Mouse (Mus musculus): Measurements from ENCODE around the gene Slc35e2. TPM values are rescaled to one million over a fixed set of nuclear protein-coding genes. Genes with fewer than 3 reads are reported as not detected.
"Not testable (repeated sequence)": the region's sequence is repeated elsewhere in the genome, so short reads cannot be mapped to it uniquely, and the experiment has no call there.

The Slc35e2 gene
- total RNA-seq, 2 experiments from 2014 or later = 3.7 TPM

GRCm38 (mm10) chr4:155669598-155670075 lies 68.4 kb downstream of the Slc35e2 start:
- no peak for DNase-seq

GRCm38 (mm10) chr4:155670236-155670635 lies 69.0 kb downstream of the Slc35e2 start:
- not testable (repeated sequence) for DNase-seq

GRCm38 (mm10) chr4:155672082-155672481 lies 70.9 kb downstream of the Slc35e2 start:
- no peak for DNase-seq

Other genes starting within 250 kb of the Slc35e2 start
- gene Prkcz, start 240.1 kb upstream of the Slc35e2 start, total RNA-seq (2021) = 1 to 10 TPM; 1.5 to 3.8 TPM
- 1 to 10 TPM in 1 of 2 experiments, under 1 TPM in 1; 0.56 to 1.3 TPM for gene Gabrd, start 203.3 kb upstream of the Slc35e2 start, total RNA-seq (2021)
- under 1 TPM; 0.77 to 0.94 TPM for gene Cfap74, start 192.2 kb upstream of the Slc35e2 start, total RNA-seq (2021)
- gene Tmem52, start 132.3 kb upstream of the Slc35e2 start, total RNA-seq (2021) = 100 to 1,000 TPM; 262 to 263 TPM
- 10 to 100 TPM; 59.1 to 72.0 TPM for gene Gnb1, start 110.1 kb upstream of the Slc35e2 start, total RNA-seq (2021)
- 10 to 100 TPM; 17.3 to 19.2 TPM for gene Nadk, start 39.0 kb upstream of the Slc35e2 start, total RNA-seq (2021)
- gene Cdk11b, start 23.4 kb downstream of the Slc35e2 start, total RNA-seq (2021) = 10 to 100 TPM; 25.9 to 26.1 TPM
- gene Gm10563, start 44.0 kb downstream of the Slc35e2 start, total RNA-seq (2021) = not detected
- gene Mmp23, start 52.0 kb downstream of the Slc35e2 start, total RNA-seq (2021) = 1 to 10 TPM; 3.0 to 5.0 TPM
- gene Mib2, start 67.8 kb downstream of the Slc35e2 start, total RNA-seq (2021) = 10 to 100 TPM; 14.4 to 14.5 TPM
- gene Fndc10, start 92.9 kb downstream of the Slc35e2 start, total RNA-seq (2021) = 1 to 10 TPM; 1.5 to 1.7 TPM
- 10 to 100 TPM; 32.4 to 36.3 TPM for gene Ssu72, start 103.4 kb downstream of the Slc35e2 start, total RNA-seq (2021)
- gene Tmem240, start 133.4 kb downstream of the Slc35e2 start, total RNA-seq (2021) = under 1 TPM; 0.26 to 0.27 TPM
- gene Atad3a, start 159.7 kb downstream of the Slc35e2 start, total RNA-seq (2021) = 10 to 100 TPM; 26.3 to 31.4 TPM
- gene Vwa1, start 173.3 kb downstream of the Slc35e2 start, total RNA-seq (2021) = 1 to 10 TPM; 5.0 to 5.4 TPM
- gene Tmem88b, start 184.5 kb downstream of the Slc35e2 start, total RNA-seq (2021) = under 1 TPM; 0.88 to 0.92 TPM
- gene Ankrd65, start 189.0 kb downstream of the Slc35e2 start, total RNA-seq (2021) = not detected
- gene Mrpl20, start 201.5 kb downstream of the Slc35e2 start, total RNA-seq (2021) = 10 to 100 TPM; 45.1 to 47.7 TPM
- gene Ccnl2, start 211.1 kb downstream of the Slc35e2 start, total RNA-seq (2021) = 10 to 100 TPM; 20.4 to 26.6 TPM
- 10 to 100 TPM; 68.4 to 70.9 TPM for gene Aurkaip1, start 229.9 kb downstream of the Slc35e2 start, total RNA-seq (2021)
- 10 to 100 TPM; 37.5 to 37.6 TPM for gene Mxra8, start 238.3 kb downstream of the Slc35e2 start, total RNA-seq (2021)
- 100 to 1,000 TPM in 1 of 2 experiments, 10 to 100 TPM in 1; 100.0 to 103 TPM for gene Dvl1, start 246.0 kb downstream of the Slc35e2 start, total RNA-seq (2021)